In the genomic region with DNA sequence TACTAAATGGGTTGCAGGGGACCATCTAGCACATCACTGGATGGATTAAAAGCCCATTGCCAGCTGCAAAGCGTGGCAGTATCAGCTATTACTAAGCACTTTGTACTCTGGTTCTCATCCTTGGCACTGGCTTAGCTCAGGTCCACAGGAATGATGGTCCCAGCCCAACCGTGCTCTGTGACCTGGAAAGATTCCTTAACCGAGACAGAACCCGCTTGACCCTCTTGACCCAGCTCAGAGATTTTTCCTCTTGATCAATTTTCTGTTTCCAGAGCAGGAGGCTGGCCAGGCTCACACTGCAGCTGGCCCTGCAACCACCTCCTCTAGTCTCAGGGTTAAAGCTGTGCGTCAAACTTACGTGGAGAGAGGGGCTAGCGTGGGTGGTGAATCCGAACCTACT, we compare ENCODE assay signal across 10 mouse cellular contexts. TPM values are rescaled to one million over a fixed set of nuclear protein-coding genes. Genes with fewer than 3 reads are reported as not detected.
DNase-seq lines count a peak whose midpoint lies in the region; ATAC-seq and TF ChIP-seq lines count a peak whose summit lies in the region.
"Had no signal": no experiment of that assay in that cellular context is flagged by ENCODE, and none has a peak within 500 bp of the region (broad histone marks: within the 10 kb centered on the region; RNA-seq: fewer than 3 reads in every experiment).

No protein-coding gene starts in this region.

- WGBS in heart, embryonic 15.5 days = 48% methylated on average over 8 of the region's 8 CpGs
- WGBS in embryonic facial prominence, embryonic 13.5 days = 38% methylated on average over 8 of the region's 8 CpGs
- 30% methylated on average over 8 of the region's 8 CpGs for WGBS in hindbrain, postnatal 0 days
- 20% methylated on average over 8 of the region's 8 CpGs for WGBS in midbrain, embryonic 12.5 days

- H3K4me1 ChIP-seq in heart, embryonic 15.5 days (replicated peaks) = peaks cover 38% of the 10 kb centered on the region
- peaks cover 34% of the 10 kb centered on the region for H3K4me1 ChIP-seq in embryonic facial prominence, embryonic 13.5 days
- peaks cover 29% of the 10 kb centered on the region for H3K4me1 ChIP-seq in hindbrain, postnatal 0 days (ENCODE audit: insufficient read depth, low read length)
- H3K4me1 ChIP-seq in midbrain, embryonic 12.5 days = peaks cover 33% of the 10 kb centered on the region

- no peaks in the 10 kb centered on the region for H3K9me3 ChIP-seq in heart, embryonic 15.5 days (replicated peaks)
- no peaks in the 10 kb centered on the region for H3K9me3 ChIP-seq in embryonic facial prominence, embryonic 13.5 days
- no peaks in the 10 kb centered on the region for H3K9me3 ChIP-seq in hindbrain, postnatal 0 days (ENCODE audit: low read length)
- no peaks in the 10 kb centered on the region for H3K9me3 ChIP-seq in midbrain, embryonic 12.5 days

- peak overlapping the region; percentile 60 for H3K9ac ChIP-seq in heart, embryonic 15.5 days
- peak overlapping the region; percentile 78 for H3K9ac ChIP-seq in embryonic facial prominence, embryonic 13.5 days
- H3K9ac ChIP-seq in hindbrain, postnatal 0 days (replicated peaks; ENCODE audit: low read length) = peak overlapping the region; percentile 48
- H3K9ac ChIP-seq in midbrain, embryonic 12.5 days (replicated peaks) = peak overlapping the region; percentile 65

- H3K27me3 ChIP-seq in heart, embryonic 15.5 days = no peaks in the 10 kb centered on the region
- H3K27me3 ChIP-seq in embryonic facial prominence, embryonic 13.5 days = no peaks in the 10 kb centered on the region
- H3K27me3 ChIP-seq in hindbrain, postnatal 0 days (ENCODE audit: insufficient read depth, low read length) = no peaks in the 10 kb centered on the region
- H3K27me3 ChIP-seq in midbrain, embryonic 12.5 days = no peaks in the 10 kb centered on the region; the same call in 1 of the 2 replicates

- no peak for TF ChIP-seq CTCF in hindbrain, postnatal 0 days (IDR thresholded peaks at IDR 0.05; ENCODE audit: low read depth)

- H3K4me2 ChIP-seq in heart, embryonic 15.5 days = peak overlapping the region; percentile 67
- H3K4me2 ChIP-seq in embryonic facial prominence, embryonic 13.5 days = peak overlapping the region; percentile 89
- H3K4me2 ChIP-seq in hindbrain, postnatal 0 days (ENCODE audit: low read depth, low read length) = peak overlapping the region; percentile 68
- peak overlapping the region; percentile 74 for H3K4me2 ChIP-seq in midbrain, embryonic 12.5 days (replicated peaks)

- no peaks in the 10 kb centered on the region for H3K36me3 ChIP-seq in heart, embryonic 15.5 days
- H3K36me3 ChIP-seq in embryonic facial prominence, embryonic 13.5 days = no peaks in the 10 kb centered on the region
- no peaks in the 10 kb centered on the region for H3K36me3 ChIP-seq in hindbrain, postnatal 0 days (ENCODE audit: insufficient read depth, low read length)
- no peaks in the 10 kb centered on the region for H3K36me3 ChIP-seq in midbrain, embryonic 12.5 days

- peak overlapping the region; percentile 80; the same call in 1 of the 2 replicates for H3K27ac ChIP-seq in heart, embryonic 15.5 days
- H3K27ac ChIP-seq in embryonic facial prominence, embryonic 13.5 days = no peak overlapping the region
- H3K27ac ChIP-seq in hindbrain, postnatal 0 days = peak overlapping the region; percentile 73; the same call in 1 of the 2 replicates
- no peak overlapping the region for H3K27ac ChIP-seq in midbrain, embryonic 12.5 days (replicated peaks)

- peak overlapping the region; percentile 50 for H3K4me3 ChIP-seq in heart, embryonic 15.5 days
- H3K4me3 ChIP-seq in embryonic facial prominence, embryonic 13.5 days = peak overlapping the region; percentile 59
- peak overlapping the region; percentile 42 for H3K4me3 ChIP-seq in hindbrain, postnatal 0 days (ENCODE audit: low read length)
- peak overlapping the region; percentile 53 for H3K4me3 ChIP-seq in midbrain, embryonic 12.5 days

- no peak for ATAC-seq in heart, embryonic 15.5 days (replicated peaks; ENCODE audit: insufficient number of reproducible peaks, insufficient read depth, low FRiP score, low read depth)
- ATAC-seq in embryonic facial prominence, embryonic 13.5 days (ENCODE audit: insufficient number of reproducible peaks, insufficient read depth, low FRiP score, low TSS enrichment, low read depth) = no peak
- no peak for ATAC-seq in hindbrain, postnatal 0 days
- ATAC-seq in midbrain, embryonic 12.5 days (ENCODE audit: low FRiP score, low read depth) = no peak

- DNase-seq in heart, postnatal 4 days = no peak
- DNase-seq in hindbrain, postnatal 0 days (ENCODE audit: low spot score) = no peak
- DNase-seq in right cerebral cortex, postnatal 4 days = no peak
- DNase-seq in embryo, embryonic 9.5 days (ENCODE audit: extremely low spot score) = no peak
- DNase-seq in layer of hippocampus, postnatal 14 days (ENCODE audit: low spot score in 2 of 2) = no peak
- DNase-seq: cerebellum, adult 9-10 months had no signal

RNA-seq across cellular contexts. Expression of gene Camk1g, which starts 1.0 kb away (rescaled TPM):
- polyA plus RNA-seq in heart, embryonic 15.5 days (2015; fragmentation: Nextera tagmentation; extraction: Ambion mirVana) = 11.5 and 13.3 TPM in 2 replicates
- 1 to 10 TPM; 3.9 to 4.1 TPM for total RNA-seq in heart, postnatal 4 days (2021)
- 22.9 and 23.7 TPM in 2 replicates for polyA plus RNA-seq in embryonic facial prominence, embryonic 13.5 days (2015; fragmentation: Nextera tagmentation; extraction: Ambion mirVana)
- 32.9 and 34.6 TPM in 2 replicates for total RNA-seq in hindbrain, postnatal 0 days (2014; rRNA removed)
- polyA plus RNA-seq in hindbrain, postnatal 0 days (2015; fragmentation: Nextera tagmentation; extraction: Ambion mirVana) = 30.9 and 35.1 TPM in 2 replicates
- polyA plus RNA-seq in midbrain, embryonic 12.5 days (2016; fragmentation: Nextera tagmentation; extraction: Ambion mirVana) = 28.1 and 28.7 TPM in 2 replicates
- total RNA-seq in layer of hippocampus, postnatal 14 days (2021) = 10 to 100 TPM; 30.7 to 37.8 TPM
- total RNA-seq: hematopoietic stem cell, adult 5-6 weeks had no signal

Comparison
In these comparisons a context has a peak if more than half of its experiments do, and no peak if none do; other contexts are left out.
1. H3K27ac ChIP-seq: peak in heart, embryonic 15.5 days (single experiment) and hindbrain, postnatal 0 days (single experiment); none in embryonic facial prominence, embryonic 13.5 days (single experiment) and midbrain, embryonic 12.5 days (single experiment).
2. Peak in every context shown above with its lines, with median percentiles within 50 percentile points of each other: H3K4me2 ChIP-seq, H3K4me3 ChIP-seq and H3K9ac ChIP-seq.